Mouse (Mus musculus) erythroblast, embryonic 14.5 days (primary cell): ENCODE results near the gene Mst1r.

Experiments
- GATA1 ChIP-seq: IDR thresholded peaks from 2 replicates; pipeline ENCODE4 v1.6.1; 2012; ENCODE audit warnings: low read length, inconsistent platforms, mixed read lengths
- TAL1 ChIP-seq: IDR thresholded peaks from 3 replicates; pipeline ENCODE4 v1.6.1; 2012; ENCODE audit warnings: low read length, inconsistent platforms, mixed read lengths

- TF ChIP-seq GATA1 (no peak), TAL1 (no peak)
These were observed 18.8 kb upstream of the Mst1r start, which contains the start of gene Mon1a for GRCm38 (mm10) chr9:107887804-107888266.
